Mouse (Mus musculus): Measurements from ENCODE around the gene Astl.
"Not testable (repeated sequence)": the region's sequence is repeated elsewhere in the genome, so short reads cannot be mapped to it uniquely, and the experiment has no call there.

Astl gene

DNA sequence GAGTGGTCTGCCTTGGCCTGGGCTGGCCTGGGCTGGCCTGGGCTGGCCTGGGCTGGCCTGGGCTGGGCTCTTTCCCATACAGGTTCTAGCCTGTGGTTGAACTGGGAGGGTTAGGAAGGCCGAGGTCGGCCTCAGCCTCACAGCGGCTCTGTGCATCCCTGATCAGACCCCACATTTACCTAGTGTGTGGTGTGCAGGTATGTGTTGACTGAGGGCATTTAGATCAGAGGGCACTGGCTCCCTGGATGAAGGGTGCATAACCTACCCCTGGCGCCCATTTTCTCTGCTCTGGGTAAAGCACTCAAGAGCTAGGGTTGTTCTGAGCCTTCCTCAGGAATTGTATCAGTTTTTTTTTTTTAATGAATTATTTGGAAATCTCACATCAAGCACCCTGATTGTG, at the start of gene Astl:
Astl (plus strand) TSS at position 224 of the 400 bp plus-strand sequence.
- DNase-seq (ENCODE audit: low read depth) = no peak

DNA sequence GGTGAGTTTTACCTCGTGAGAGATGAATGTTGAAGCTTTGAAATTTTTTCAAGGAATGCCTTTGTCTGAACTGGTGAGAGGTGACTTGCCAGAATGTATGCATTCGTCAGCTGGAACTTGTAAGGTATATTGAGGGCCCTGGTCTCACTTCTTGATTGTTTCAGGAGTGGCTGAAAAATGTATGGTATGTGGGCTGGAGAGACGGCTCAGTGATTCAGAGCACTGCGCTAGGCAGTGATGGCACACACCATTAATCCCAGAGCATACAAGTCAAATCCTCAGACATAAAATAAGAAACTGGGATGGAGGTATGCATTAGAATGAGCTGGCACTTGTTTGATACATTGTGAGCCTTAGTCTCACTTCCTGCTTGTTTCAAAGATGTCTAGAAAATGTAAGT, 46.2 kb upstream of the Astl start:
- no peak for DNase-seq (ENCODE audit: low read depth)

DNA sequence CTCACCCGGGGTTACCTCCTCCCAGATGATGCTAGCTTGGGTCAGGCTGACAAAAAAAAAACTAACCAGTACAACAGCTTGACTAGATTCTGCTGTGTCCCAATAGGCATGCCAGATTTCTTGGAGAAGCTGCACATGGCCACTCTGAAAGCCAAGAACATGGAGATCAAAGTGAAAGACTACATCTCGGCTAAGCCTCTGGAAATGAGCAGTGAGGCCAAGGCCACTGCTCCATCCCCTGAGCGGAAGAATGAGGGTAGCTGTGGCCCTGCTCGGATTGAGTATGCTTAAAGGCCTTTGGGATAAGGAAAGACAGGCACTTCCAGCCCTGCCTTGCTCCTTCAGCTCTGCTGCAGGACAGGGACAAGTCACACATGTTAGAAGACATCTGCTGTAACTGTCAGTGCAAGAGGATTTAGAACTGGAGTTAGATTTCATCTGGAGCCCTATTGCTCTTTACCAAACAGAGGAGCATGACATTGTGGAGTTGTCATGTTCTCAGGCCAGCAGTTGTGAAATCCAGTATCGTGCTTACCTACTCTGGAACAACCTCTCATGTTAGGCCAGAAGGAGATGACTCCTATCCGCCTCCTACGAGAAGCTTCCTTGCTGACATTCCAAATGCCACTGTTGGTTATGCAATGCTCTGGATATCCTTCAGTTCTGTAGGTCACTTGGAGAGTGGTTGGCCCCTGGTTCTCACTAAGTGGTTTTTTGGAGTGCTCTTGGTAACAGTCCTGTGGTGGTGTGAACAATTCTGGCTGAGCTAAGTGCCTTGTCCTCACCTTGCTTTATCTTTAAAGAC, 41.2 kb upstream of the Astl start:
- no peak for DNase-seq (ENCODE audit: low read depth)

- DNase-seq (ENCODE audit: low read depth) = no peak
Measured at GRCm38 (mm10) chr2:127298056-127298455, 40.4 kb upstream of the Astl start.

DNA sequence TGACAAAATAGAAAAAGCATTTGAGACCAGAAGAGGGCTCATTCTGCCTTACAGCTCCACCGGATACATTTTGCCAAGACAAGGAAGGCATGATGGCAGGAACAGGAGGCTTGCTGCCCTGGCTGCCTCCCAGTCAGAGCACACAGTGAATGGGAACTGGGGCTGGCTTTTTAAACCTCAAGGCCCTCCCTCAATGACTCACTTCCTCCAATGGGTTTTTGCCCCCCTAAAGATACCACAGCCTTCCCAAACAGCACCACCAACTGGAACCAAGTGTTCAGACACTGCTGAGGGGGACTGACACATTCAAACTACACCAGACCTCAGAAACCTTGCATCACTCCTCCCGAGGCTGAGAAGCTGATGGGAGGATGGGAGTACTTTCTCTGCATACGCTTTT, 37.7 kb upstream of the Astl start:
- DNase-seq (ENCODE audit: low read depth) = no peak

- no peak for DNase-seq (ENCODE audit: low read depth)
Measured at GRCm38 (mm10) chr2:127301883-127302282, 36.6 kb upstream of the Astl start.

GRCm38 (mm10) chr2:127304192-127304591, 34.2 kb upstream of the Astl start:
- DNase-seq (ENCODE audit: low read depth) = not testable (repeated sequence)

GRCm38 (mm10) chr2:127304609-127305210, 33.7 kb upstream of the Astl start:
- DNase-seq (ENCODE audit: low read depth) = no peak

DNA sequence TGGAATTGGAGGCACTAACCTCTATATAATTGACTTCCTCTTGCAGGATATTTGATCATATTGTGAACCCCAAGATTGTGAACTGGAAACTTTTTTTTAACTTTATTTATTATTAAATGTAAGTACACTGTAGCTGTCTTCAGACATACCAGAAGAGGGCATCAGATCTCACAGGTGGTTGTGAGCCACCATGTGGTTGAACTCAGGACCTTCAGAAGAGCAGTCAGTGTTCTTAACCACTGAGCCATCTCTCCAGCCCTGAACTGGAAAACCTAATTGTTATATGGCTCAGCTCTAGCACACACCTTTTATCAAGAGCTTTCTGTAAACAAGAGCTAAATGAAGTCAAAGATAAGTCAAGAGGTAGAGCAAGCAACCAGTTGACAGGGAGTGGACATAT, 32.3 kb upstream of the Astl start:
- no peak for DNase-seq (ENCODE audit: low read depth)

GRCm38 (mm10) chr2:127307179-127307578, 31.3 kb upstream of the Astl start:
- no peak for DNase-seq (ENCODE audit: low read depth)

GRCm38 (mm10) chr2:127308660-127309059, 29.8 kb upstream of the Astl start:
- DNase-seq (ENCODE audit: low read depth) = no peak

GRCm38 (mm10) chr2:127310246-127310645, 28.2 kb upstream of the Astl start:
- no peak for DNase-seq (ENCODE audit: low read depth)

GRCm38 (mm10) chr2:127310685-127311084, 27.8 kb upstream of the Astl start:
- no peak for DNase-seq (ENCODE audit: low read depth)

DNA sequence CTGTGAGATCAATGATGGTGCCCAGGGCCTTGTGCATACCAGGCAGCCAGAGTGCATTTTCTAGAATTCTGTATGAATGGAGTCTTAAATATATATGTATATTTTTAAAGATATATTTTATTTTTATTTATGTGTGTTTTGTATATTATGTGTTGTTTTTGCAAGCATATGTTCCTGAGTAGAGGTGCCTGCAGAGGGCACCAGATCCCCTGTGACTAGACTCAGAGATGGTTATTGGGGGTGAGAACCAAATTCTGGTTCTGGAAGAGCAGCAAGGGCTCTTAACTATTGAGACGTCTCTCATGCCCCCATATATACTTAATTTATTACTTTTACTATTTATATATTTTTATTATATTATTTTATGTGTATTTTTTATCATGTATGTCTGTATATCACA, 27.2 kb upstream of the Astl start:
- no peak for DNase-seq (ENCODE audit: low read depth)

DNA sequence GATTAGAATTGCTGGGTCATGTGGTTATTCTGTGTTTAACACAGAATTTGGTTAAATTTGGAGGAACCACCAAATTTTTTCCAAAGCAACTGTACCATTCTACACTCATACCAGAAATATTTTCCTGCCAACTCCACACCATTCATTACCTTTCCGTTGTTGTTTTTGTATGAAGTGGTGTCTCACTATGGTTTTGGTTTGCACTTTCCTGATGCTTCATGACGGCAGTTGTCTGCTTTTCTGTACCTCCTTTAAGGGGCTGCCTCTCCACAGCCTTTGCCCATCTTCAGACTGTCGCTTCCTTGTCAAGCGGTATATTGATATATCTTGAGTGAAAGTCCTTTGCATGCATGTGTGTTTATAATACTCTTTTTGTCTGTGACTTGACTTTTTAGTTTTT, 25.6 kb upstream of the Astl start:
- DNase-seq (ENCODE audit: low read depth) = no peak

DNA sequence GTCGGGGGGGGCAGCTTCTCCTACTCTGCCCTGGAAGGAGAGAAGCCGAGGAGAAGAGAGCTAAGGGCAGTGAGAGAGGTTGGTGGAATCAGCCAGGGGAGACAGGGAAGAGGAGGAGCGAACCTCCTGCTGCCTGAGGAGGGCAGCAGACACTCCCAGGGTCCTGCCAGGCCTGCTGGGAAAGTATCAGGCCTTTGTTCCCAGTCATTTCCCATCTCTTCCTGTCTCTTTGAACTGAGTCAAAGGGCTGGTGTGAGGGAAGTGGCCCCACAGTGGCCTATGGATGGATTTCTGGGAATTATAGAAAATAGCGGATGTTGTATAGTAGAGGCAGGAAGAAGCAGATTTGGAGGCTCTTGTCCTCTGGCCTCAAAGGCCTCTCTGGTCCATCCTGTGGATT, 24.6 kb upstream of the Astl start:
- no peak for DNase-seq (ENCODE audit: low read depth)

DNA sequence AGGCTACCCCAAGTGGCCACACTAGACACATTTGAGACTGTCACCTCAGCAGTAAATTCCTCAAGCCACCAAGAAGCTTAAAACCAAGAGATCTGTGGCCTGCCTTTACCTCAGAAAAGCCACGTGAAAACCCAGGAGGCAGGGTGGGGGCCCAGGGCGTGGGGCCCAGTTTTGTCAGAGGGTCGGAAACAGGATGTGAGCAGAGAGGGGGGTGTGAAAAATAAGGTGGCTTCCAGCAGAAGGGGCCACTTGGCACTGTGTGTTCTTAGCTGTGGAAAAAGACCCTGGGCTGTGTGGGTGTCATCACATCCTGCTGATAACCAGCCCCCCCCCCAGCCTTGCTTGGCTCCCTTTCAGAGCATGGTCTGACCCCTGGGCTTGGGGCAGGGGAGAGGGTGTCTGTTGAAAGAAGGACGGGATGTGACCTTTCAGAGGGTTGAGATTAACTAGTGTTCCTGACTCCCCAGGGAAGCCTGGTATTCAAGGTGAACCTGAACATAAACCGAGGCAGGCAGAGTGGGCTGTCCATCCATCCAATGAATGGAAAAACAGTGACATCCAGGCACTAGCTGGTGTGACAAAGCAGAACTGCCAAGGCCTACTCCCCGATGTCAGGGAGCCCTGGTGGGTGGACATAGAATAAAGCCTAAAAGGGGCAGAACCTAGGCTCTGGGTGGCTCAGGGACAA, 23.8 kb upstream of the Astl start:
- no peak for DNase-seq (ENCODE audit: low read depth)

DNA sequence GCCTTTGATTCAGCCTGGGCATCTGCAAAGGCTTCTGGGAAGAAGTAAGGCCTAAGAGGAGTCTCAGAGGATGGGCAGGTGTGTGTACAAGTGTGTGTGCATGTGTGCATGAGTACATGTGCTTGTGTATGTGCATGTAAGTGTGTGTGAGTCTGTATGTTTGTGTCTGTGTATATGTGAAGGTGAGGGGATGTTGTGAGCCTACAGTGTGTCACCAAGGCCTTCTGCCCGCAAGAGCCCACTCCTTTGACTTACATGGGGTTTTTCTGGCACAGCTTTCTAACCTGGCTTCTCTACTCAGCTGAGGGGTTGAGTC, 23.3 kb upstream of the Astl start:
- no peak for DNase-seq (ENCODE audit: low read depth)

DNA sequence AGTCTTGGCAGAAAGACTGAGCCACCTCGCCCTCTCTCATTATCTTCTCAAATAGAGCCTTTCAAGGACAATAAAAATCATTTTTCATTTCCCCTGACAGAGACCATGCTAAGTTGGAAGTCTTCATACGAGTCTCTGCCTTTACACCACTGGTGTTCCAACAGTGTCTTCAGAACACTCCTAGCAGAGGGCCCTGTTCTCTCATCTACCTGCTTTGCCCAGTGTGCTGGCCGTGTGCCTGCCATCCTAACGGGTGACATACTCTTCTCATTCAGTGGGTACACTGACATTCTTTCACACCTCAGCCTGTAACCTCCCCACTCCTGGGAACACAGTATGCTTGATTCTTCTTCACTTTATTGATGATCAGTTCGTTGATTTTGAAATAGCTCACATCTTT, 22.0 kb upstream of the Astl start:
- no peak for DNase-seq (ENCODE audit: low read depth)

DNA sequence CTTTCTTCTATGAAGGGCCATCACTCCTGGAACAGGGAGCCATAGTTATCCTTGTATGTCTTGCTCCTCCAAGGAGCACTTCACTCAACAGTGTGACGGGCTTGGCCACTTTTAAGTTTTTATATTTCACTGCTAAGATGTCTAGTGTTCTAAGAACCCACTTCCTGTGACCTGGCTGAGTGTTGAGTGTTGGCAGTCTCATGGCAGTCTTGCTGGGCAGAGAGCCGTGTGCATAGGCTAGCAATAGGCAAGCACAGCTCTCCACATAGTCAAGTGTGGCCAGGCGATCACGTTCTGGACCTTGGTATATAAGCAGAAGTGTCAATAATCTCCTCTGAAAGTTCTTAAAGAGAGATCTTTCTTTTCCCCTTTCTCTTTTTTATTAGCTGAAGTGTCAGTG, 20.3 kb upstream of the Astl start:
- DNase-seq (ENCODE audit: low read depth) = no peak

- DNase-seq (ENCODE audit: low read depth) = no peak
Measured at GRCm38 (mm10) chr2:127319071-127319470, 19.4 kb upstream of the Astl start.

- DNase-seq (ENCODE audit: low read depth) = no peak
Measured at GRCm38 (mm10) chr2:127322671-127323285, 15.7 kb upstream of the Astl start.

- no peak for DNase-seq (ENCODE audit: low read depth)
Measured at GRCm38 (mm10) chr2:127323667-127324066, 14.8 kb upstream of the Astl start.

Data from c-Kit-positive CD71-negative TER-119-negative erythroid progenitor cells, embryonic 14.5 days (primary cell).